Mouse (Mus musculus) lung, postnatal 0 days (tissue): Measurements from ENCODE around the gene Rtn4ip1.

ENCODE experiments used
- CTCF ChIP-seq: IDR thresholded peaks from 2 replicates; pipeline ENCODE4 v1.5.1; 2016; ENCODE audit warnings: antibody characterized with exemption, mild to moderate bottlenecking
- EP300 ChIP-seq: IDR thresholded peaks from 2 replicates; pipeline ENCODE4 v1.6.1; 2016; ENCODE audit warnings: antibody characterized with exemption, mild to moderate bottlenecking, control low read depth

- TF ChIP-seq CTCF (no peak), EP300 (no peak)
Measured at GRCm38 (mm10) chr10:43855916-43856315, 45.7 kb upstream of the Rtn4ip1 start.
